Mouse (Mus musculus) gastrocnemius, postnatal 10 days (tissue): Measurements from ENCODE around the gene N6amt1. TPM values are rescaled to one million over a fixed set of nuclear protein-coding genes. Genes with fewer than 3 reads are reported as not detected.

Source experiments
- DNase-seq: peaks from one replicate; pipeline ENCODE4 v3.0.0; 2021; ENCODE audit warnings: mixed read lengths
- total RNA-seq, 2 experiments: library from RNA; stranded (reverse); gene quantifications; 2 replicates each; pipeline ENCODE4 v1.2.3; 2021

Gene N6amt1
- total RNA-seq, 2 experiments from 2014 or later: 11.5 to 11.8 TPM

- DNase-seq: no peak
Measured at GRCm38 (mm10) chr16:87387444-87387977, 33.5 kb downstream of the N6amt1 start.

- DNase-seq: peak; percentile 48
Measured at GRCm38 (mm10) chr16:87393813-87394548, 40.0 kb downstream of the N6amt1 start.

- DNase-seq: no peak
Measured at GRCm38 (mm10) chr16:87405001-87405400, 51.0 kb downstream of the N6amt1 start.

Other genes with a start within 250 kb of the N6amt1 start
- gene Ltn1, start 78.4 kb downstream of the N6amt1 start, total RNA-seq: 10 to 100 TPM; 24.1 to 25.0 TPM
- 1 to 10 TPM; 4.1 to 5.1 TPM for gene Rwdd2b, start 86.4 kb downstream of the N6amt1 start, total RNA-seq
- 10 to 100 TPM; 28.5 to 33.7 TPM for gene Usp16, start 100.5 kb downstream of the N6amt1 start, total RNA-seq
- 100 to 1,000 TPM; 163 to 164 TPM for gene Cct8, start 141.7 kb downstream of the N6amt1 start, total RNA-seq
- gene Map3k7cl, start 199.1 kb downstream of the N6amt1 start, total RNA-seq: 10 to 100 TPM; 40.8 to 51.4 TPM